10 mouse cellular contexts compared by ENCODE assay signal in the genomic region with DNA sequence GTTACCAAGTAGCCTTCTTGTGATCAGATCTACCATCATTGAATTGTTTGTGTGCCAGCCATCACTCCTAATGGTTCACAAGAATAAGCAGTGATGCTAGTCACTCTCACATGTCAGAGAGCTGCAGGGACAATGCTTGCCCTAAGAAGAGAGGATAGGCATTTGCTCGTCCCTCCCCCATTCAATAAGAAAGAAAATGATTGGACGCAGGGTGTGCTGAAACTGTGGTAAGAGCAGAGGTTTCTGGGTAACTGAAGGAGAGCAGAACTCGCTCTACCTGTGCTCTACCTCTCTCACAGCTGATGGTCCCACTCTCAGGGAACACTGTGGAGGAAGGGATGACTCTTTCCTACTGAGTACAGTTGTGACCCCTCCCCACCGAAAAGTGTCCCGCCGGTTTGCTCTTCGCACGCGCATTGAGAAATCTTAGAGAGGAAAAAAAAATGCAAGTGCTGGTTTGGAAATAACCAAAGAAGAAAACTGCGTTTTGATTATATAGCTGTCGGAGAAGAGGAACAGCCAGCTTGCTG. TPM values are rescaled to one million over a fixed set of nuclear protein-coding genes. Genes with fewer than 3 reads are reported as not detected.
DNase-seq lines count a peak whose midpoint lies in the region; ATAC-seq and TF ChIP-seq lines count a peak whose summit lies in the region.
"Had no signal": no experiment of that assay in that cellular context is flagged by ENCODE, and none has a peak within 500 bp of the region (broad histone marks: within the 10 kb centered on the region; RNA-seq: fewer than 3 reads in every experiment).

No protein-coding gene starts in this region.

- 37% methylated on average over 11 of the region's 11 CpGs for WGBS in kidney, embryonic 14.5 days
- WGBS in intestine, postnatal 0 days: 27% methylated on average over 11 of the region's 11 CpGs

- no peaks in the 10 kb centered on the region for H3K36me3 ChIP-seq in kidney, embryonic 14.5 days (ENCODE audit: control insufficient read depth, insufficient read depth, low read length)
- H3K36me3 ChIP-seq in intestine, postnatal 0 days (ENCODE audit: control insufficient read depth, insufficient read depth): no peaks in the 10 kb centered on the region

- no peak overlapping the region for H3K27ac ChIP-seq in kidney, embryonic 14.5 days (ENCODE audit: low read depth, low read length)
- H3K27ac ChIP-seq in intestine, postnatal 0 days (ENCODE audit: low read depth, low read length): no peak overlapping the region

- no peak for ATAC-seq in kidney, embryonic 14.5 days (ENCODE audit: low FRiP score, low TSS enrichment)
- no peak for ATAC-seq in intestine, postnatal 0 days

- no peaks in the 10 kb centered on the region for H3K4me1 ChIP-seq in kidney, embryonic 14.5 days (ENCODE audit: control insufficient read depth, insufficient read depth, low read length)
- H3K4me1 ChIP-seq in intestine, postnatal 0 days (replicated peaks; ENCODE audit: control insufficient read depth, insufficient read depth, low read length): no peaks in the 10 kb centered on the region

- no peaks in the 10 kb centered on the region for H3K9me3 ChIP-seq in kidney, embryonic 14.5 days (ENCODE audit: control insufficient read depth, low read length)
- no peaks in the 10 kb centered on the region for H3K9me3 ChIP-seq in intestine, postnatal 0 days (ENCODE audit: control insufficient read depth)

- H3K9ac ChIP-seq in kidney, embryonic 14.5 days (ENCODE audit: low read depth, low read length): no peak overlapping the region
- no peak overlapping the region for H3K9ac ChIP-seq in intestine, postnatal 0 days (ENCODE audit: low read depth, low read length)

- no peak overlapping the region for H3K4me3 ChIP-seq in kidney, embryonic 14.5 days (ENCODE audit: low read length)
- no peak overlapping the region for H3K4me3 ChIP-seq in intestine, postnatal 0 days (ENCODE audit: low read depth, low read length)

- peaks cover 3% of the 10 kb centered on the region; the same call in 1 of the 2 replicates for H3K27me3 ChIP-seq in kidney, embryonic 14.5 days (ENCODE audit: control insufficient read depth, insufficient read depth, low read length)
- H3K27me3 ChIP-seq in intestine, postnatal 0 days (replicated peaks; ENCODE audit: control insufficient read depth, insufficient read depth, low read length): 0 out of 2 replicates have a peak, but pooled peaks cover 4% of the 10 kb centered on the region

- no peak for DNase-seq in kidney, postnatal 25 days
- peak; percentile 64 for DNase-seq in ZHBTc4 (ENCODE audit: low read depth, low spot score)
- DNase-seq in lung, postnatal 10 days: peak; percentile 34
- no peak for DNase-seq in spleen, postnatal 36 days (ENCODE audit: low spot score in 2 of 2)
- DNase-seq in layer of hippocampus, postnatal 10 days (ENCODE audit: low spot score in 2 of 2): no peak
- DNase-seq: adrenal gland, adult 8-10 months; cerebellum, adult 11 months; gastrocnemius, postnatal 10 days had no signal

- no peak for TF ChIP-seq CTCF in intestine, postnatal 0 days (IDR thresholded peaks at IDR 0.05; ENCODE audit: low read depth)

- H3K4me2 ChIP-seq in kidney, embryonic 14.5 days (replicated peaks; ENCODE audit: low read depth, low read length): peak overlapping the region; percentile 12; the same call in 1 of the 2 replicates
- H3K4me2 ChIP-seq in intestine, postnatal 0 days (replicated peaks; ENCODE audit: low read depth): peak overlapping the region; percentile 11

RNA-seq across cellular contexts. Expression of a gene that starts 25.2 kb away (rescaled TPM):
- 2.4 and 3.0 TPM in 2 replicates for polyA plus RNA-seq in kidney, embryonic 14.5 days (2014; fragmentation: Nextera tagmentation; extraction: Ambion mirVana)
- 9.0 and 10.5 TPM in 2 replicates for polyA plus RNA-seq in intestine, postnatal 0 days (2015; fragmentation: Nextera tagmentation; extraction: Ambion mirVana)
- total RNA-seq in layer of hippocampus, postnatal 10 days (2021): 1 to 10 TPM; 7.3 to 9.1 TPM

Comparison
In these comparisons a context has a peak if more than half of its experiments do, and no peak if none do; other contexts are left out.
1. DNase-seq: peak in ZHBTc4 (single experiment) and lung, postnatal 10 days (single experiment); none in kidney, postnatal 25 days (0 of 2), spleen, postnatal 36 days (0 of 2) and layer of hippocampus, postnatal 10 days (0 of 2).